Mouse (Mus musculus) midbrain, embryonic 14.5 days (tissue): Measurements from ENCODE around the gene Tm4sf20. TPM values are rescaled to one million over a fixed set of nuclear protein-coding genes. Genes with fewer than 3 reads are reported as not detected.

Experiments used
- ATAC-seq: fragments of 200-750 bp; cut with Nextera tagmentation; 2 replicates; pipeline ENCODE4 v1.8.0; 2017; ENCODE audit warnings: moderate number of reproducible peaks, moderate library complexity; ENCODE audit not compliant: low FRiP score, low TSS enrichment
- DNase-seq: peaks from one replicate; pipeline ENCODE4 v3.0.0-alpha.2; 2015
- H3K27ac ChIP-seq: fragments of 300-500 bp; sonication (generic); replicated peaks from 2 replicates; pipeline ENCODE4 v1.5.1; 2014; ENCODE audit warnings: mild to moderate bottlenecking, low read depth, low read length, moderate library complexity
- H3K27me3 ChIP-seq: fragments of 300-500 bp; sonication (generic); 2 replicates; pipeline ENCODE4 v1.6.1; 2014; ENCODE audit warnings: low read length, control low read depth, mixed read lengths; ENCODE audit not compliant: control insufficient read depth, insufficient read depth
- H3K36me3 ChIP-seq: fragments of 300-500 bp; sonication (generic); 2 replicates; pipeline ENCODE4 v1.6.1; 2014; ENCODE audit warnings: low read length, control low read depth; ENCODE audit not compliant: control insufficient read depth, insufficient read depth
- H3K4me1 ChIP-seq: fragments of 300-500 bp; sonication (generic); 2 replicates; pipeline ENCODE4 v1.6.1; 2014; ENCODE audit warnings: mild to moderate bottlenecking, antibody characterized with exemption, low read length, control low read depth; ENCODE audit not compliant: control insufficient read depth, insufficient read depth
- H3K4me2 ChIP-seq: fragments of 300-500 bp; sonication (generic); 2 replicates; pipeline ENCODE4 v1.6.1; 2014; ENCODE audit warnings: mild to moderate bottlenecking, low read length, moderate library complexity
- H3K4me3 ChIP-seq: fragments of 300-500 bp; sonication (generic); replicated peaks from 2 replicates; pipeline ENCODE4 v1.5.1; 2014; ENCODE audit warnings: low read depth, low read length
- H3K9ac ChIP-seq: fragments of 300-500 bp; sonication (generic); replicated peaks from 2 replicates; pipeline ENCODE4 v1.6.1; 2014; ENCODE audit warnings: mild to moderate bottlenecking, low read length, moderate library complexity
- H3K9me3 ChIP-seq: fragments of 300-500 bp; sonication (generic); 2 replicates; pipeline ENCODE4 v1.6.1; 2016; ENCODE audit warnings: low read length, control low read depth, mixed read lengths; ENCODE audit not compliant: control insufficient read depth
- WGBS: fragments of 180-500 bp; shearing (Covaris S2); extraction: QIAGEN DNeasy Blood & Tissue Kit; methylation state at CpG from one replicate; pipeline ENCODE4 v1.1.7; 2014; 5-methylcytosine and 5-hydroxymethylcytosine counted together
- polyA plus RNA-seq: library from polyadenylated mRNA; unstranded; fragments of >200 nt; fragmentation: Nextera tagmentation; extraction: Ambion mirVana; gene quantifications from 2 replicates; pipeline ENCODE4 v1.2.1, GENCODE M21; 2014

The Tm4sf20 gene
- 0.38 TPM in 1 of 2 replicates, not detected in the other for polyA plus RNA-seq

DNA sequence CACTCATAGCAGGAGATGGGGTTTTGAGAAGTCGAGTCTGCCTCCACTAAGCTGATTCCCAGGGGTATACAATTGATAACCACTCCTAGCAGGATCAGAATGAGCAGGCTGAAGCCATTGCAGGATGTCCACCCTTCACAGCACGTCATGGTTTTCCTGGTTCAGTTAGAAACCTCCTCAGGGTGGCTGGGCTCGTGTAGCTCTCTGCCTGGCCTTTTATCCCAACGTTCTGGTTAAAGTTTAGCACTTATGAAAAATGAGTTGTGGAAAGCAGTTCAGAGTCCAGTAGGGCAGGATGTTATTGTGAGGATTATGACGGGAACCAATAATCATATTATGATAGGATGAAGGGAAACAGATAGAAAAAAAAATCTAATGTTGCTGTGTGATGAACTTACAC is at the start of gene Tm4sf20:
Gene Tm4sf20 (minus strand): TSS at position 193 of the 400 bp plus-strand sequence.
- no peaks in the 10 kb centered on the region for H3K4me1 ChIP-seq
- DNase-seq (no peak), ATAC-seq (no peak)
- no peak within 1 kb of the TSS for H3K9ac ChIP-seq
- H3K4me3 ChIP-seq, result no peak within 1 kb of the TSS
- no peak within 1 kb of the TSS for H3K4me2 ChIP-seq
- H3K9me3 ChIP-seq, result no peaks in the 10 kb centered on the region
- H3K27ac ChIP-seq, result no peak within 1 kb of the TSS
- no peaks in the 10 kb centered on the region for H3K36me3 ChIP-seq
- WGBS, result 79% methylated on average over 5 of the region's 5 CpGs
- H3K27me3 ChIP-seq, result no peaks in the 10 kb centered on the region

DNA sequence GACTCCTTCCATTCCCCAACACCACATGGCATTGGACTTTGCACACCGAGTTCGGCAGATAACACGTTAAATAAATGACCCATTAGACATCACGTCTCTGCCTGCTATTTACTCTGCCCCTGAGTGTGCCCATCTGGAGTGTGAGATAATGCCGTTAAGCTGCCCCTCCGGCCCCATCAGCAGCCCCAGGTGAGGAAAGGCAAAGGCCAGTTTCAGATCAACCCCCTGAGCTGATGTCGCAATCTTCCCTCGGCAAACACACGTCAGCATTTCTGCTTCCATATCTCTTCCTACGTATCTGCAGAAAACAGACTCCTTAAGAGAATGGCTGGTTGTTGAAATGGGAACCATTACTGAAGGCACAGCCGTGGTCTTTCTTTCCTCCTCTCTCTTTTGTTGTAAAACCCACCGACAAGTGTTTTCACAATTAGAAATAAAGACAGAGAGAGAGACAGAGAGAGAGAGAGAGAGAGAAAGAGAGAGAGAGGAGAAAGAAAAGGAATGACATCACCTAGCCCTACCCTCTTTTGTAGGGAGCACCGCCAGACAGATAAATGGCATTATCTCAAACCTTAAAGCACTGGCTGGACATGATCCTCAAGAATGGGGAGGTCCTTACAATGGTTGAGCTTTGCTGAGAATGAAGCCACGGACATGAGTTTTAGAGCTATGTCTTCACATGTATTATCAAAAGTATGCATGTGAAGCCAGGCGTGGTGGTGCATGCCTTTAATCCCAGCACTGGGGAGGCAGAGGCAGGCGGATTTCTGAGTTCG is 47.9 kb upstream of the Tm4sf20 start:
- Histone ChIP-seq H3K4me1 (no peaks in the 10 kb centered on the region), H3K4me2 (no peak overlapping the region), H3K4me3 (no peak overlapping the region), H3K9me3 (no peaks in the 10 kb centered on the region), H3K9ac (no peak overlapping the region), H3K27me3 (no peaks in the 10 kb centered on the region), H3K27ac (0 out of 2 replicates have a peak overlapping the region, but pooled peaks have one; percentile 45), H3K36me3 (no peaks in the 10 kb centered on the region)
- 70% methylated on average over 17 of the region's 17 CpGs for WGBS
- DNase-seq (peak; percentile 23), ATAC-seq (no peak)

DNA sequence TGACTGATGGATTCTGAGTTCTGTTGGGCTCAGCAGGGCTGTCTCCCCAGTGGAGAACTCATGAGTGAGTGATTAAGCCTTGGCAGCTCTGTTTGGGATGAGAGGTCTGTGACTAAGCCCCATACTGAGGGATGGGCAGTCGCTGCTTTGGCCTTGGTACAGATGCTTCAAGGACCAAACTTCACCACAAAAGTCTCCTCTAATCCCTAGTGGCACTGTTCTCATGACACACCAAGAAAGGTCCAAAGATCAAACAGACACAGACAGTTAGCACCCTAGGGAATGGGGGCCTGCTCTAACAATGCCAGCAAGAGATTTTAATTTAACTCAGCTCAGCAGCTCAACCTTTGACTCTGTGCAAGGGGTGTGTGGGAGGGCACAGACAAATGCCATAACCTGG is 43.5 kb upstream of the Tm4sf20 start:
- Histone ChIP-seq H3K36me3 (no peaks in the 10 kb centered on the region), H3K27me3 (no peaks in the 10 kb centered on the region), H3K4me3 (no peak overlapping the region), H3K27ac (no peak overlapping the region), H3K4me2 (no peak overlapping the region), H3K4me1 (no peaks in the 10 kb centered on the region), H3K9ac (no peak overlapping the region), H3K9me3 (no peaks in the 10 kb centered on the region)
- DNase-seq, result no peak
- ATAC-seq, result no peak
- WGBS, result 42% methylated on average over 1 of the region's 1 CpGs

DNA sequence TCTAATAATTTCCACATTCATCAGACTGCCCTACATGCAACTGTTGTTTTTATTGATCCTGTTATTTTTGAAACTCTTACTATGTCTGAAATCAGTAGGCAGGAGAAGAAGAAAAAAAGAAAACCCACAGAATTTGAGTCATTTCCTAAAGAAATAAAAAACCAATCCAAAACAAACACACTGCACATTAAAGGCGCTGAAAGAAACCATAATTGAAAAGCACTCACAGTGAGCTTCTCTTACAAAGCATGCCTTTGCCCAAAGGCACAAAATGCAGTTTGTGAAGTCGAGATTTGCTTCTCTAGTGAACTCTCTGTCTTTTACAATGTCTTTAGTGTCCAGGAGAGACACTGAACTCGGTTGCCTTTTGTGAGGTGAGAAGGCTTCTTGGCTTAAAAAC is 40.3 kb upstream of the Tm4sf20 start:
- no peaks in the 10 kb centered on the region for H3K36me3 ChIP-seq
- H3K9ac ChIP-seq, result no peak overlapping the region
- no peaks in the 10 kb centered on the region for H3K4me1 ChIP-seq
- 69% methylated on average over 3 of the region's 3 CpGs for WGBS
- no peak overlapping the region for H3K4me2 ChIP-seq
- no peak overlapping the region for H3K27ac ChIP-seq
- no peaks in the 10 kb centered on the region for H3K9me3 ChIP-seq
- DNase-seq, result no peak
- no peak overlapping the region for H3K4me3 ChIP-seq
- no peaks in the 10 kb centered on the region for H3K27me3 ChIP-seq
- no peak for ATAC-seq

DNA sequence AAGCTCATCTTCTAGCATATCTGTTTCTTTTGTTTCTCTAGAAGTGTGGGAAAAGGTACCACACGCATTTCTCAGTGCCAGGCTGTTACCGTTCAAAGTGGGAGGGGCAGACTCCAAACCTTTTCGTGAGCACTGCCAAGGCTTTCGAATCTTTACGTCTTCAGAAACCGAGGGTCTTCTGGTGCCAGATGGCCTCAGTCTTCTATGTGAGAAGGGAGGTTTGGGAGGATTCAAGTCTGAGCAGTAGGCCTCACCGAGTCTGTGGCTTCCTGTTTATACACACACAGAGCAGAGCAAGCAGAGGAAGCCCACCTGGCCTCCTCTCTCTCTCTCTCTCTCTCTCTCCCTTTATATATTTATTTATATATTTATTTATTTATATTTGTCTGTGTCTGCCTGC is 38.9 kb upstream of the Tm4sf20 start:
- Histone ChIP-seq H3K4me2 (no peak overlapping the region), H3K4me1 (no peaks in the 10 kb centered on the region), H3K4me3 (no peak overlapping the region), H3K9ac (no peak overlapping the region), H3K27me3 (no peaks in the 10 kb centered on the region), H3K27ac (no peak overlapping the region), H3K36me3 (no peaks in the 10 kb centered on the region), H3K9me3 (no peaks in the 10 kb centered on the region)
- 89% methylated on average over 7 of the region's 7 CpGs for WGBS
- ATAC-seq (no peak), DNase-seq (no peak)

DNA sequence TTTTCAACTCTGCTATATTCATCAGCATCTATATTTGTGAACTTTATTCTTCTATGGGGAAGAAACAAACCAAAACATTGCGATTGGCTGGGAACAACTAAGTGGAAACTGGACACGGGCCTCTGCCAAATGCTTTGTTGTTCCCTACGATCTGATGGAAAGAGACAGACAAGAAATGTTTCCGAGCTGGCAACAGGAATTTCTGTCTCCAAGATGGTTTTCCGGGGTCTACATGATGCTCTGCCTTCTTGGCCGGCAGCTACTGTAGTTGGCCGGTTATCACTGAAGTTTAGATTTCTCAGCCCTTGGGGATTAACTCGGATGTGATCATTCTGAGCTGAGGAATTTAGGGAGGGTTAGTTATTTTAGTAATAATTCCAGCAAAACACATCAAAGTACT is 38.1 kb upstream of the Tm4sf20 start:
- no peak for ATAC-seq
- 80% methylated on average over 8 of the region's 8 CpGs for WGBS
- H3K4me2 ChIP-seq, result no peak overlapping the region
- H3K4me1 ChIP-seq, result no peaks in the 10 kb centered on the region
- no peaks in the 10 kb centered on the region for H3K36me3 ChIP-seq
- no peak overlapping the region for H3K9ac ChIP-seq
- H3K4me3 ChIP-seq, result no peak overlapping the region
- H3K27me3 ChIP-seq, result no peaks in the 10 kb centered on the region
- DNase-seq, result no peak
- no peaks in the 10 kb centered on the region for H3K9me3 ChIP-seq
- H3K27ac ChIP-seq, result no peak overlapping the region

DNA sequence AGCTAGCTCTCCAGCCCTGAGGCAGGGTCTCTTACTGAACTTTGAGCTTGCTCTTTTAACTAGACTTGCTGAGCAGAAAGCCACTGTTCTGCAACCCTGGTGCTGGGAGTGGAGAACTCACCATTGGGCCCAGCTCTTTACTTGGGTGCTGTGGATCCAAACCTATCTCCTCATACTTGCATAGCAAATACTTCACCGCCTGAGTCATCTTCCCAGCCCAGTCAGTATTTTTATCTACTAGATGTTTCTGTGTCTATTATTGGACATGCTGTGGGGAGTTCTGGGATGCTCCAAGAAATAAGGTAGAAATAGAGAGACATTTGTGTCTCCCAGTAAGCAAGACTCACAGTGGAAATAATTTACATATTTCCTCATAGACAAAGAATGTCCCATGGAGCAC is 35.8 kb upstream of the Tm4sf20 start:
- DNase-seq, result no peak
- Histone ChIP-seq H3K4me2 (no peak overlapping the region), H3K9me3 (no peaks in the 10 kb centered on the region), H3K4me3 (no peak overlapping the region), H3K36me3 (no peaks in the 10 kb centered on the region), H3K4me1 (no peaks in the 10 kb centered on the region), H3K27me3 (no peaks in the 10 kb centered on the region), H3K27ac (no peak overlapping the region), H3K9ac (no peak overlapping the region)
- 98% methylated on average over 1 of the region's 1 CpGs for WGBS
- no peak for ATAC-seq

DNA sequence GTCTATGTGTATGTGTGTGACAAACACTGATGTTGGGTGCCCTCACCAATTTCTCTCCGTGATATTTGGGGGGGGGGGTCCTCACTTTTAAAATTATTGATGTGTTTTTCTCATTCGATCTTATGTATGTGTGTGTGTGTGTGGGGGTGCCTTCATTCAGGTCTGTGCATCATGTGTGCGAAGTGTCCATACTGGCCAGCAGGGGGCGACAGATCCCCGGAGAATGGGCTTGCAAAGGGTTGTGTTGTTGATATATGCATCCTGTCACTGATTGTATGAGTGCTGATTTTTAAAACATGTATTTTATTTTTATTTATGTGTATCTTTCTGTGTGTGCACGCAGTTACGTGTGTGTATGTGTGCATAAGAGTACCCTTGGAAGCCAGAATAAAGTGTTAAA is 35.3 kb upstream of the Tm4sf20 start:
- Histone ChIP-seq H3K27me3 (no peaks in the 10 kb centered on the region), H3K4me1 (no peaks in the 10 kb centered on the region), H3K27ac (no peak overlapping the region), H3K36me3 (no peaks in the 10 kb centered on the region), H3K9me3 (no peaks in the 10 kb centered on the region), H3K9ac (no peak overlapping the region), H3K4me3 (no peak overlapping the region), H3K4me2 (no peak overlapping the region)
- ATAC-seq (no peak), DNase-seq (no peak)
- WGBS, result 76% methylated on average over 7 of the region's 7 CpGs

DNA sequence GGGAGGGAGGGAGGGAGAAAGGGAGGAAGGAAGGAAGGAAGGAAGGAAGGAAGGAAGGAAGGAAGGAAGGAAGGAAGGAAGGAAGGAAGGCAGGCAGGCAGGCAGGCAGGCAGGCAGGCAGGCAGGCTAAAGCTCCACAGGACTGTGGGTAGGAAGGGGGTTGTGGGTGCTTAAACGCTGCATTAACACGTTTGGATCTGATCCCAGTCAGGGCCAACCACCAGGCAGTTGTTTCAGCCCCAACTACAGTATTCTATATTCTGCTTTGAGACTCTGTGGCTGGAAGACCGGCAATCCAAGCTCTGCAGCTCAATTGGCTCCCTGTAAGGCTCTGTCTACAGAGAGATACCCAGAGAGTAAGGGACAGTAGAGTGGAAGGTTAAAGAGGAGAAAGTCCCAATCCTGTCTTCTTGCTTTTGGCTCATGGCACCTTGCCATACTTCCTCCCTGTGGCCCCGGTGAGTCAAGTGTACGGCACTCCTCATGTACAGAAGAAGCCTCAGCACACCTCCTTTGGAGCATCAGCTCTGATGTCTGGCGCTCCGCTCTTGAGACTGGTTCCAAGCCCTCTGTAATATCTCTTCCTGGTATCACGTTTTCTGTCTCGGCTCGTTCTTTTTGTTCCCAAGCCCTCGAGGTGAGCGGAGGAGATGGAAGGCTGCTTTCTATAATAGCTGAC is 33.0 kb upstream of the Tm4sf20 start:
- Histone ChIP-seq H3K27ac (no peak overlapping the region), H3K27me3 (no peaks in the 10 kb centered on the region), H3K4me2 (no peak overlapping the region), H3K9me3 (no peaks in the 10 kb centered on the region), H3K4me3 (no peak overlapping the region), H3K4me1 (no peaks in the 10 kb centered on the region), H3K9ac (no peak overlapping the region), H3K36me3 (no peaks in the 10 kb centered on the region)
- 88% methylated on average over 12 of the region's 12 CpGs for WGBS
- no peak for ATAC-seq
- DNase-seq, result no peak
